Mouse (Mus musculus) hindbrain, postnatal 0 days (tissue): ENCODE results near the gene Lrrfip2. TPM values are rescaled to one million over a fixed set of nuclear protein-coding genes. Genes with fewer than 3 reads are reported as not detected.

Experiments used
- ATAC-seq: fragments of 200-750 bp; cut with Nextera tagmentation; 2 replicates; pipeline ENCODE4 v1.8.0; 2017; ENCODE audit warnings: mild to moderate bottlenecking, moderate TSS enrichment, moderate library complexity
- DNase-seq: peaks from one replicate; pipeline ENCODE4 v3.0.0-alpha.2; 2015; ENCODE audit warnings: low spot score
- H3K27ac ChIP-seq: fragments of 300-500 bp; sonication (generic); 2 replicates; pipeline ENCODE4 v1.5.1; 2014; ENCODE audit warnings: mild to moderate bottlenecking
- H3K27me3 ChIP-seq: fragments of 300-500 bp; sonication (generic); 2 replicates; pipeline ENCODE4 v1.6.1; 2014; ENCODE audit warnings: low read length, mixed read lengths; ENCODE audit not compliant: insufficient read depth
- H3K36me3 ChIP-seq: fragments of 300-500 bp; sonication (generic); 2 replicates; pipeline ENCODE4 v1.6.1; 2014; ENCODE audit warnings: low read length, mixed read lengths; ENCODE audit not compliant: insufficient read depth
- H3K4me1 ChIP-seq: fragments of 300-500 bp; sonication (generic); 2 replicates; pipeline ENCODE4 v1.6.1; 2014; ENCODE audit warnings: antibody characterized with exemption, low read length, mixed read lengths; ENCODE audit not compliant: insufficient read depth
- H3K4me2 ChIP-seq: fragments of 300-500 bp; sonication (generic); 2 replicates; pipeline ENCODE4 v1.6.1; 2014; ENCODE audit warnings: low read depth, mild to moderate bottlenecking, low read length, moderate library complexity, mixed read lengths
- H3K4me3 ChIP-seq: fragments of 300-500 bp; sonication (generic); 2 replicates; pipeline ENCODE4 v1.5.1; 2014; ENCODE audit warnings: low read length
- H3K9ac ChIP-seq: fragments of 300-500 bp; sonication (generic); replicated peaks from 2 replicates; pipeline ENCODE4 v1.6.1; 2014; ENCODE audit warnings: mild to moderate bottlenecking, low read length, moderate library complexity, mixed read lengths
- H3K9me3 ChIP-seq: fragments of 300-500 bp; sonication (generic); 2 replicates; pipeline ENCODE4 v1.6.1; 2016; ENCODE audit warnings: low read length, mixed read lengths
- CTCF ChIP-seq: IDR thresholded peaks from 2 replicates; pipeline ENCODE4 v1.5.1; 2016; ENCODE audit warnings: antibody characterized with exemption, control low read depth, low read depth
- WGBS: fragments of 180-500 bp; shearing (Covaris S2); extraction: QIAGEN DNeasy Blood & Tissue Kit; methylation state at CpG from one replicate; pipeline ENCODE4 v1.1.7; 2014; 5-methylcytosine and 5-hydroxymethylcytosine counted together
- polyA plus RNA-seq: library from polyadenylated mRNA; unstranded; fragments of >200 nt; fragmentation: Nextera tagmentation; extraction: Ambion mirVana; gene quantifications from 2 replicates; pipeline ENCODE4 v1.2.1, GENCODE M21; 2015
- total RNA-seq: library from RNA; depleted of rRNA; stranded (reverse); fragments of >200 nt; gene quantifications from 2 replicates; pipeline ENCODE4 v1.2.3, GENCODE M21; 2014

Gene Lrrfip2
- total and polyA plus RNA-seq, 2 experiments from 2014 or later: 20.8 to 38.8 TPM

DNA sequence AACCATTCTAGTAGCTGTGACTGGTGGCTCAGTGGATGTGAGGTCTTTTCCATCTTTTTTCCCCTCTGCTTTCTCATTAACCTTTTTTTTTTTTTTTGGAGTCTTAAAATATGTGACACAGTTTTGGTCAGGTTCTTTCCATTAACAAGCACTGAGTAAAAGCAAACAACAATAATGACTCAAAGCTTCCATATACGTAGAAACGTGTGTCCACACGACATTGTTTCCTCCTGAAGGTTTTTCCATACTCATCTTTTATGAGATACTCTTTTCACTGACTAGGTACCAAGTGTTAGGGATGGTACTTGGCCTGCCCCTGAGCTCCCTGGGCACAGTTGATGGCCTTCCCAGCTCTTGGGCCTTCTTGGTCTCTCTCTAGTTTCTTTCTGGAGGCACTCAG is 35.6 kb downstream of the Lrrfip2 start:
- Histone ChIP-seq H3K4me2 (no peak overlapping the region), H3K27me3 (no peaks in the 10 kb centered on the region), H3K9ac (no peak overlapping the region), H3K27ac (no peak overlapping the region), H3K9me3 (no peaks in the 10 kb centered on the region), H3K36me3 (no peaks in the 10 kb centered on the region), H3K4me3 (no peak overlapping the region), H3K4me1 (no peaks in the 10 kb centered on the region)
- no peak for TF ChIP-seq CTCF
- ATAC-seq: no peak
- DNase-seq: no peak
- 95% methylated on average over 3 of the region's 3 CpGs for WGBS

DNA sequence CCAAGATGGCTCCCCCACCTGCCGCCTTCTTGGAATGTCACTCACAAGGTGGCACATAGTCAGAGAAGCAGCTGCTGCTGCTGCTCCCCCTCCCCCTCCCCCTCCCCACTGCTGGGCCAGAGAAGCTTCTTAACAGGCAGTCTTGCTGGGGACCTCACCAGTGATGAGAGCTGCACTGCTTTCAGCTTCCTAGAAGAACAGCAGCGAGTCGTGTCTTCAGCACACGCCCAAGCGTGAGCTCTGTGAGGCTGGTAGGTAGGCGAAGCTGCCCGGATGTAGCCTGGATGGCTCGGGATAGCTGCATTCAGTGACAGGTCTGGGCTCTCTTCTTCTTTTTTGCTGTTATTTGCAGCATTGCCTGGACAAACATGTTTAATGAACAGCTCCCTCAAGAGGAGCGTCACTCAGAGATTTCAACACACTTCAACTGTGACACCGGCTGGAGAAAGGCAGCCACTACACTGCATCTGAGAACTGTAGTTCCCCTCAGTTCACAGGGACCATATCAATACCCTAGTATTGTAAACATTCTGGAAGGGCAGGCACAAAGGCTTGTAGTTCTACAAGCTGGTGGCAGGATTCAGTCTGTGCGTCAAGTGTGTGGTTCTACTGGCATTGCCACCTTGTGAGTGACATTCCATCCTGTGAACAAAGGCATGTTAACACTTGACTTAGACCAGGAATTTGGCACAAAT is 38.5 kb downstream of the Lrrfip2 start:
- Histone ChIP-seq H3K27me3 (no peaks in the 10 kb centered on the region), H3K9me3 (no peaks in the 10 kb centered on the region), H3K4me2 (no peak overlapping the region), H3K27ac (no peak overlapping the region), H3K4me1 (no peaks in the 10 kb centered on the region), H3K4me3 (no peak overlapping the region), H3K36me3 (no peaks in the 10 kb centered on the region), H3K9ac (no peak overlapping the region)
- WGBS: 86% methylated on average over 11 of the region's 11 CpGs
- DNase-seq (no peak), ATAC-seq (no peak)
- TF ChIP-seq CTCF: no peak

DNA sequence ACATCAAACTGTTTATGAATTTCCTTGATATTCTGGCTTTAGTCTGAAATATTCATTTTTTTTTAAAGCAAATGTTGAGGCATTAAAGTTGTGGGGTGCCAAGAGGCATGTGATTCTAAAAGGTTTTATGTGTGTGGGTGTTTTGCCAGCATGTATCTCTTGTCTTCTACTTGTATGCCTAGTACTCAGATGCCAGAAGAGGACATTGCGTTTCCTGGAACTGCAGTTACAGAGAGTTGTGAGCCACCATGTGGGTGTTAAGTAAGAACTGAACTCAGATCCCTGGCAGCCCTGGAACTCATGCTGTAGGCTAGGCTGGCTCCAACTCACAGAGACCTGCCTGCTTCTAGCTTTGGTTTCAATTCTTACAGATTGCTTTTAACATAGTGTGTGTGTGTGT is 42.2 kb downstream of the Lrrfip2 start:
- TF ChIP-seq CTCF: no peak
- H3K27ac ChIP-seq: no peak overlapping the region
- no peaks in the 10 kb centered on the region for H3K27me3 ChIP-seq
- DNase-seq (no peak), ATAC-seq (no peak)
- no peak overlapping the region for H3K4me2 ChIP-seq
- no peak overlapping the region for H3K4me3 ChIP-seq
- H3K36me3 ChIP-seq: no peaks in the 10 kb centered on the region
- H3K4me1 ChIP-seq: no peaks in the 10 kb centered on the region
- WGBS: 83% methylated on average over 1 of the region's 1 CpGs
- H3K9ac ChIP-seq: no peak overlapping the region
- H3K9me3 ChIP-seq: no peaks in the 10 kb centered on the region

DNA sequence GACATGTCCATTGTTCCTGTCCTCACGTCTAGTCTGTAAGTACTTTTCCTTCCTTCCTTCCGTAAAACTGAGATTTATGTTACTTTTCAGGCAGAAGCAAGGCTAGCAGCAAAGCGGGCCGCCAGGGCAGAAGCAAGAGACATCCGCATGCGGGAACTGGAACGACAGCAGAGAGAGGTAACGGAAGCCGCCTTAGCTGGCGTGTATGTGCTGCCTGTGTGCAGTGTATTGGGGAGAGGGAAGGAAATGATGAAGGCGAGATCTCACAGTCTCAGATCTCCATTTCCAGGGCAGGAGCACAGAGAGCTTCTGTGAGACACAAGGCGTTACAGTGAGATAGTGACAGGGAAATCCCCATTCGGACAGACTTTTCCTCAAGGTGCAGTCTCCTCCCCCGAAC is 43.8 kb downstream of the Lrrfip2 start:
- Histone ChIP-seq H3K4me3 (no peak overlapping the region), H3K27ac (no peak overlapping the region), H3K36me3 (no peaks in the 10 kb centered on the region), H3K4me2 (no peak overlapping the region), H3K9ac (no peak overlapping the region), H3K27me3 (no peaks in the 10 kb centered on the region), H3K4me1 (no peaks in the 10 kb centered on the region), H3K9me3 (no peaks in the 10 kb centered on the region)
- WGBS: 89% methylated on average over 14 of the region's 14 CpGs
- ATAC-seq: no peak
- no peak for DNase-seq
- TF ChIP-seq CTCF: no peak

DNA sequence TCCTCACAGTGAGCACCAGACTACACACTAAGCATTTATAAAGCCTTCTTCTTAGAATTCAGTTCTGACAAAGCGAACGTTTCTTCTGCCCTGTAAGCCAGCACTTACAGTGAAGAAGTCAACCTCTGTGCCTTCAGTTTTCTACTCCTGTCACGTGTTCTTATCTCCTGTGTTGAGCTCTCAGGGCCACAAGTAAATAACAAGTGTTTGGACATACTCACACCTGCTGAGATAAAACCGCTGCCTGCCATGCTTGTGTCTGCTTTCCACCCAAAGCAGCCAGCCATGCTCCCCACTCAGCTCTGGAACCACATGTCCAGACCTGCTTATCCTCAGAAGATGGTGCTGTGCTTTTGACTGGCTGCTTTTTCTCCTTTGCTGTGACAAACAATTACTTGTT is 49.2 kb downstream of the Lrrfip2 start:
- no peak overlapping the region for H3K9ac ChIP-seq
- WGBS: 31% methylated on average over 4 of the region's 4 CpGs

DNA sequence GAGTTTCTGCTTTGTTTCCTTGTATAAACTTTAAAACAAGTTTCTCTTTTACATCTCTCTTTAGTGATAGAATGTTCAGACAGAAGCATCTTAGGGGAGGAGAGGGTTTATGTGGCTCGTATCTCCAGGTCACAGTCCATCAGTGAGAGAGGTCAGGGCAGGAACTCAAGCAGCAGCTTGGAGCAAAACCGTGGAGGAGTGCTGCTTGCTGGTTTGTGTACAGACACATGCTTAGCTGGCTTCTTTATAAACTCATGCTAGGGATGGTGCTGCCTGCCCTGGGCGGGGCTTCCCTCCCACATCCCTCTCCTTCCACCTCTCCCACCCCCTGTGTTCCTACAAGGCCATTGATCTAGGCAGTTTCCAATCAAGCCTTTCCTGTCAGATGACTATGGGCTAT is 53.0 kb downstream of the Lrrfip2 start:
- no peaks in the 10 kb centered on the region for H3K36me3 ChIP-seq
- H3K27ac ChIP-seq: no peak overlapping the region
- no peaks in the 10 kb centered on the region for H3K9me3 ChIP-seq
- no peak overlapping the region for H3K9ac ChIP-seq
- no peak for DNase-seq
- WGBS: 53% methylated on average over 3 of the region's 3 CpGs
- TF ChIP-seq CTCF: no peak
- ATAC-seq: no peak
- H3K4me1 ChIP-seq: no peaks in the 10 kb centered on the region
- no peaks in the 10 kb centered on the region for H3K27me3 ChIP-seq
- H3K4me2 ChIP-seq: no peak overlapping the region
- no peak overlapping the region for H3K4me3 ChIP-seq

More for the DNA sequence above, 49.2 kb downstream of the Lrrfip2 start:
- Histone ChIP-seq H3K4me1 (no peaks in the 10 kb centered on the region), H3K27ac (no peak overlapping the region; the same call in 1 of the 2 replicates), H3K9me3 (no peaks in the 10 kb centered on the region), H3K4me2 (no peak overlapping the region), H3K27me3 (no peaks in the 10 kb centered on the region), H3K36me3 (no peaks in the 10 kb centered on the region), H3K4me3 (no peak overlapping the region)
- no peak for TF ChIP-seq CTCF
- DNase-seq (no peak), ATAC-seq (no peak)

DNA sequence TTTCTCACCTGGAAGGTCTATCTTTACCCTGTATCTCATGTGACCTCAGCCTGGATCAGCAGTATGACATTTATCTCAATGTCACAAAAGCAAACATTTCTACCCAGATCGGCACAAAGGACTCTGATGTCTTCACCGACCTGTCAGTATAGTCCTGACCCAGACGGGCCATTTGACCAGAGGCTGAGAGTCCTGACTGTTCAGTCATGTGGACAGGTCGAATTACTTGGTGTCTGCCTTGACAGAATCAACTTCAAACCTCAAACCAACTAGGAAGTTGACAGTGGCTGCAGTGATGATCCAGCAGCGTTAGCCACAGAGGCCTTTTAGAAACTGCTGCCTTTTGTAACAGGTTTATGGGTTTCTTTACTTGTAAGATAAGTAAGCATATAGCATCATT is 56.7 kb downstream of the Lrrfip2 start:
- Histone ChIP-seq H3K4me2 (no peak overlapping the region), H3K36me3 (no peaks in the 10 kb centered on the region), H3K9me3 (no peaks in the 10 kb centered on the region), H3K9ac (no peak overlapping the region), H3K4me3 (no peak overlapping the region), H3K27me3 (no peaks in the 10 kb centered on the region), H3K4me1 (no peaks in the 10 kb centered on the region), H3K27ac (no peak overlapping the region)
- TF ChIP-seq CTCF: no peak
- DNase-seq (no peak), ATAC-seq (no peak)
- whole genome bisulfite sequencing: 80% methylated on average over 5 of the region's 5 CpGs
